Mouse (Mus musculus): ENCODE results near the gene Elmo3. TPM values are rescaled to one million over a fixed set of nuclear protein-coding genes. Genes with fewer than 3 reads are reported as not detected.

Elmo3 gene
- polyA plus RNA-seq, 1 experiment = 0.63 TPM

DNA sequence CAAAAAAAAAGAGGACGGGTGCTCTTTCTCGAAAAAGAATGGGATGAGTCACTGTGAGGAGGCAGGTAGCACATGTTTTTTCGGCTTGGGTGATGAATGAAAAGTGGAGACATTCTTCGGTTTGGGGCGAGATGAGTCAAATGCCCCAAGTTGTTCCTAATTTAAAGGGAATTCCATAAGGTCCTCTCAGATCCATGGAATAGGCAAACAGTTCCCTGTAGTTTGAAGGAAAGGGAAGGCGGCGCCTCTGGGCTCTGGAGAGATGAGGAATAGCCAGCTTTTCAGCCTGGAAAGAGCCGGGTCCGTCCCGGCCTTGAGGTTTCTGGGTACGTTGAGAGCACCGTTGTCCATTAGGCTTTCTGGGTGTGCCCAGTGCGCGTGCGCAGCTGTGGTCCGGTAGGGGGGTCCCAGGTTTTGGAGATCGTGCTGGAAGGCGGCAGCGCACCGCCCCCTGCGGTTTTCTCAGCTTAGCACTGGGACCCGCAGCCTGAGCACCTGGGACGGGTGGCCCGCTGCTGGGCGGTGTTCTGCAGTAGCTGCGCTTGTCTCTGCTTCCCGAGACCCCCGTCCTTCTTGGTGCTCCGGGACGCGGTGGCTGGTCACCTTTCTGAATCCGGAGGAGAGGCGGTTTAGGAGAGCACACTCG is 43.2 kb downstream of the Elmo3 start, which contains the start of gene Slc9a5:
Gene Slc9a5 (plus strand): TSS at position 394 of the 646 bp plus-strand sequence.
- H3K36me3 ChIP-seq (replicated peaks; ENCODE audit: low read length) = peaks cover 15% of the 10 kb centered on the region
- no peak for TF ChIP-seq GATA1 (IDR thresholded peaks at IDR 0.05; ENCODE audit: borderline replicate concordance, low read length)
- no peak for TF ChIP-seq FLI1 (IDR thresholded peaks at IDR 0.05; ENCODE audit: low read length)
- H3K9me3 ChIP-seq = no peaks in the 10 kb centered on the region
- H3K27me3 ChIP-seq (replicated peaks) = peaks cover 35% of the 10 kb centered on the region
- H3K4me3 ChIP-seq (replicated peaks) = peak within 1 kb of the TSS; percentile 98
- peaks cover 64% of the 10 kb centered on the region for H3K4me1 ChIP-seq

DNA sequence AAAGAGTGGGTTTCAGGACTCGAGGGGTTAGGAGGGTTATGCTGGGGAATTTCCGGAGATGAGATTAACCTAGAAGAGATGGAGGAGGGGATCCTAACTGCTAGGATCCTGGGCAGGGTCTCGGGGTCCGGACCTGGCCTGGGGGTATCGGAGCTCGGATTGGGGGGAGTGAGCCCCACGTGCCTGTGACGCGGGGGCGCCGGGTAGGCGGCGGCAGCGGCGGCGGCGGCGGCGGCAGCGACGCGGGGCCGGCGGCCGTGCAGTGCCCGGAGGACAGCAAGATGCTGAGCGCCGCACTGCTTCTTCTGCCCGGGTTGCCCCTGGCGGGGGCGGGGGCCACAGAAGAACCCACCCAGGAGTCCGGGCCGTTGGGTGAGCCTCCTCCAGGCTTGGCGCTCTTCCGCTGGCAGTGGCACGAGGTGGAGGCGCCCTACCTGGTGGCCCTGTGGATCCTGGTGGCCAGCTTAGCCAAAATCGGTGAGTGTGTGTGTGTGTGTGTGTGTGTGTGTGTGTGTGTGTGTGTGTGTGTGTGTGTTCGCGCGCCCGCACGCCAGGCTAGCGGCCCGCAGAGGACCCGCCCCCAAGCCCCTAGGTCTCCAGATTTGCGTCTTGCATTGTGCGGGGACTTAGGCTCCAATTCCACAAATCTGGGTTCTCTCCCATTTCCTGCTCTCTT is 43.8 kb downstream of the Elmo3 start:
- Histone ChIP-seq H3K4me1 (peaks cover 61% of the 10 kb centered on the region), H3K9me3 (no peaks in the 10 kb centered on the region), H3K36me3 (replicated peaks; ENCODE audit: low read length) (peaks cover 10% of the 10 kb centered on the region), H3K4me3 (replicated peaks) (peak overlapping the region; percentile 98), H3K27me3 (replicated peaks) (peaks cover 38% of the 10 kb centered on the region)
- TF ChIP-seq FLI1 (IDR thresholded peaks at IDR 0.05; ENCODE audit: low read length) (no peak), GATA1 (IDR thresholded peaks at IDR 0.05; ENCODE audit: borderline replicate concordance, low read length) (no peak)

DNA sequence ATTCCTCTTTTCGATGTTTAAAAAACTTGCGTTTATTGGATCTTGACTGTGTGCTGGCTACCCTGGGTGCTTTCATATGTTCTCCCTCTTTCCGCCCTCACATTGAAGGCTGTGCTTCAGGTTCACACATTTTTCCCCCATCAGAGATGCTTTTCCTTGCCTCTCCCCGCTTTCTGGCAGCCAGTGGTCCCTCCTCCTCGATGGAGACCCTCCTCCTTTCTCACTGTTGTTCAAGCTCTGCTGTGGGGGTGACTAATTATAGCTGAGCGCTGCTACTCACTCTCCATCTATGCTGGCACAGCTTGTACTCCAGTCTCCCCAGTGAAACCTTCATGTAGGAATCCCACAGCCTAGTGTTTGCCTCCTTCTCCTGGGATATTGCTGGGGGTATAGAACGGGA is 44.8 kb downstream of the Elmo3 start:
- no peaks in the 10 kb centered on the region for H3K9me3 ChIP-seq
- peaks cover 38% of the 10 kb centered on the region for H3K27me3 ChIP-seq (replicated peaks)
- H3K4me3 ChIP-seq (replicated peaks) = no peak overlapping the region
- peaks cover 3% of the 10 kb centered on the region for H3K36me3 ChIP-seq (replicated peaks; ENCODE audit: low read length)
- TF ChIP-seq GATA1 (IDR thresholded peaks at IDR 0.05; ENCODE audit: borderline replicate concordance, low read length) = no peak
- TF ChIP-seq FLI1 (IDR thresholded peaks at IDR 0.05; ENCODE audit: low read length) = no peak
- peaks cover 60% of the 10 kb centered on the region for H3K4me1 ChIP-seq

DNA sequence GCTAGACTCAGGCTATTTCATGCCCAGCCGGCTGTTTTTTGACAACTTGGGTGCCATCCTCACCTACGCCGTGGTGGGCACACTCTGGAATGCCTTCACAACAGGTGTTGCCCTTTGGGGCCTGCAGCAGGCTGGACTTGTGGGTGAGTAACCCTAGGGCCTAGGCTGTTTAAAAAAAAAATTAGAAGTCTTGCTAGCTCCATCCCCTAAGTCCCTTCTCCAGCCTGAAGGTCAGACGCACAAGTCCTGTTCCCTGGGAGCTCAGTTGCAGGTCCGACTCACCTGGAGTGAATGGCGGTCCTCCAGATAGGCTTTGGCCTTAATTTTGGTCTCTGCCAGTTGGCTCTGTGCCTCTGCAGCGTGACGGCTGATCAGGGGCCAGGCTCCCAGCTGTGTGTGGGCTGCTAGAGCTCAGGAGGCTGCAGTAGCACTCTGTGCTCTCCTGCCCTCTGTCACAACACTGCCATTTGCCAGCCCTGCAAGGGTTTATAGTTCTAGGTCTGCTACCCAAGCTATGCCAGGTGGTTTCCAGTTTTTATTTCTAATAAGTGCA is 48.3 kb downstream of the Elmo3 start:
- peaks cover 53% of the 10 kb centered on the region for H3K27me3 ChIP-seq (replicated peaks)
- peaks cover 51% of the 10 kb centered on the region for H3K4me1 ChIP-seq
- peaks cover 11% of the 10 kb centered on the region for H3K36me3 ChIP-seq (replicated peaks; ENCODE audit: low read length)
- no peak for TF ChIP-seq GATA1 (IDR thresholded peaks at IDR 0.05; ENCODE audit: borderline replicate concordance, low read length)
- no peak for TF ChIP-seq FLI1 (IDR thresholded peaks at IDR 0.05; ENCODE audit: low read length)
- H3K4me3 ChIP-seq (replicated peaks) = no peak overlapping the region
- H3K9me3 ChIP-seq = no peaks in the 10 kb centered on the region

DNA sequence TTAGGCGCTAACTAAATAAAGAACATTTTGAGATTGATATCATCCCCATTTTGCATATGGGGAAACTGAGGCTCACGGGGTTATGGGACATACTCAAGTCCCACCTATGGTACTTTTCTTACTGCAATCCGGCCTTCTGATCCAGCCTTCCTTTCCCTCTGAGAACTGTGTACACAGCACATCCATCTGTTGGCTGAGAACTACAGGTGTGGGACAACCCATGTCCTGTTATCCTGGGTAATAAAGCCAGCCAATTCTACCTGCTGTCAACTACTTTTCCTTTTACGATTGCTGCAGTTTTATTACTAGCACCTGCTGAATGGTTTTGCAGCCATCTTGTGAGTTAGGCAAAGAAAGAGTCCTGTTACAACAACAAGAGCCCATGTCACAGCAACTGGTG is 49.1 kb downstream of the Elmo3 start:
- Histone ChIP-seq H3K4me3 (replicated peaks) (no peak overlapping the region), H3K36me3 (replicated peaks; ENCODE audit: low read length) (peaks cover 13% of the 10 kb centered on the region), H3K9me3 (no peaks in the 10 kb centered on the region), H3K27me3 (replicated peaks) (peaks cover 49% of the 10 kb centered on the region), H3K4me1 (peaks cover 48% of the 10 kb centered on the region)
- TF ChIP-seq FLI1 (IDR thresholded peaks at IDR 0.05; ENCODE audit: low read length) = no peak
- TF ChIP-seq GATA1 (IDR thresholded peaks at IDR 0.05; ENCODE audit: borderline replicate concordance, low read length) = no peak

DNA sequence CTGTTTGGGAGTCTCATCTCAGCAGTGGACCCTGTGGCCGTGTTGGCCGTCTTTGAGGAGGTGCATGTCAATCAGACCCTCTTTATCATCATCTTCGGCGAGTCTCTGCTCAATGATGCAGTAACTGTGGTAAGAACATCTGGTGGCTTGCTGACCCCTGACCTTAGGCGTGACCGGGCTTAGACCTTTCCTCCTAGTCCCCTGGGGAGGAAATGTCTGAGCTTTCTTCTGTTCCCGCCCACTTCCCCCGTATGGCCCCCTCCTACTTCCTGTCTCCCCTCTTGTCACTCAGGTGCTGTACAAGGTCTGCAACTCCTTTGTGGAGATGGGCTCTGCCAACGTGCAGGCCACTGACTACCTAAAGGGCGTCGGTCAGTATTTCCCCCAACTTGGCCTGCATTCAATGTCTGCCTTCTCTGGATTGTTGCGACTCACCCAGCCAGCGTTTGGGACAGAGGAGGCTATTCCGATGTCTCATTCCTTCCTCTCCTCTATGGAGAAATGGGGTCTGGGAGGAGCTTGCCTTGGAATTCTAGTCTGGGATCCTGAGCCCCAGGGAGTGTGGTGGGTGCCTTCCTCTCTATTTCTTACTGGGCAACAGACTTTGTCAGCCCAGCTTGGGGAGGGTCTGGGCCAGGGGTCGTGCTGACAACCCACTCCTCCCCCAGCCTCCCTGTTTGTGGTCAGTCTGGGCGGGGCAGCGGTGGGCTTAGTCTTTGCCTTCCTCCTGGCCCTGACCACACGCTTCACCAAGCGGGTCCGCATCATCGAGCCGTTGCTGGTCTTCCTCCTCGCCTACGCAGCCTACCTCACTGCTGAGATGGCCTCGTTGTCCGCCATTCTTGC is 50.0 kb downstream of the Elmo3 start:
- peak overlapping the region; percentile 31 for H3K4me3 ChIP-seq (replicated peaks)
- TF ChIP-seq FLI1 (IDR thresholded peaks at IDR 0.05; ENCODE audit: low read length) (no peak), GATA1 (IDR thresholded peaks at IDR 0.05; ENCODE audit: borderline replicate concordance, low read length) (no peak)
- peaks cover 41% of the 10 kb centered on the region for H3K27me3 ChIP-seq (replicated peaks)
- peaks cover 13% of the 10 kb centered on the region for H3K36me3 ChIP-seq (replicated peaks; ENCODE audit: low read length)
- H3K9me3 ChIP-seq = no peaks in the 10 kb centered on the region
- H3K4me1 ChIP-seq = peaks cover 42% of the 10 kb centered on the region

DNA sequence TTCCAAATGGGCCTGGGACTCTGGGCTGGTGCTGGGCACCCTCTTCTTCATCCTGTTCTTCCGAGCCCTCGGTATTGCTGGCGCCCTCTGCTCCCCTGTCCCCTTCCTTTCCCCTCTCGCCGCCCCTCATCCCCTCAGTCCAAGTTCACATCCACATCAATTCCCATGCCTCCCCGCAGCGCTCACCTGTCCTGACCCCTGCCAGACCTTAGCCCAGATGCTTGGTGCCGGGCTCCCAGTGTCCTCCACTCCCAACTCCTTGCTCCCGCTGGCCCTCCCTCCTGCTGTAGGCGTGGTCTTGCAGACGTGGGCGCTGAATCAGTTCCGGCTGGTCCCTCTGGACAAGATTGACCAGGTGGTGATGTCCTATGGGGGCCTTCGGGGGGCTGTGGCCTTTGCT is 51.3 kb downstream of the Elmo3 start:
- peaks cover 41% of the 10 kb centered on the region for H3K4me1 ChIP-seq
- H3K4me3 ChIP-seq (replicated peaks) = no peak overlapping the region
- peaks cover 29% of the 10 kb centered on the region for H3K27me3 ChIP-seq (replicated peaks)
- H3K36me3 ChIP-seq (replicated peaks; ENCODE audit: low read length) = peaks cover 13% of the 10 kb centered on the region
- H3K9me3 ChIP-seq = no peaks in the 10 kb centered on the region
- TF ChIP-seq FLI1 (IDR thresholded peaks at IDR 0.05; ENCODE audit: low read length) = no peak

DNA sequence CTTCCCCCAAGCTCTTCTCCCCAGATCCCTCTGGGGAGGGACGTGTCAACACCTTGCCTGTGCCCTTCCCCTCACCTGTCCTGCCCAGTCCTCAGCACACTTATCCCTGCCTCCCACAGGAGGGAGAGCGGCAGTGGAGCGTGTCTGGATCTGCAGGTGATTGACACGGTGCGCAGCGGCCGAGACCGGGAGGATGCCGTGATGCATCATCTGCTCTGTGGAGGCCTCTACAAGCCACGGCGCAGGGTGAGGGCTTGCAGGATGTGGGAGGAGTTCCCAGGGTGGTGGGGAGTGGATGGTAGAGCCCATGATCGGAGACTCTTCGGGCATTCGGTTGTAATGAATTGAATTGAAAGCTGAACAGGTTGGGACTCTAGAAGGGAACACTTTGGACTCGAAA is 53.8 kb downstream of the Elmo3 start:
- Histone ChIP-seq H3K9me3 (no peaks in the 10 kb centered on the region), H3K4me1 (peaks cover 54% of the 10 kb centered on the region), H3K4me3 (replicated peaks) (peak overlapping the region; percentile 15), H3K27me3 (replicated peaks) (peaks cover 23% of the 10 kb centered on the region), H3K36me3 (replicated peaks; ENCODE audit: low read length) (peaks cover 13% of the 10 kb centered on the region)
- no peak for TF ChIP-seq FLI1 (IDR thresholded peaks at IDR 0.05; ENCODE audit: low read length)
- TF ChIP-seq GATA1 (IDR thresholded peaks at IDR 0.05; ENCODE audit: borderline replicate concordance, low read length) = no peak

DNA sequence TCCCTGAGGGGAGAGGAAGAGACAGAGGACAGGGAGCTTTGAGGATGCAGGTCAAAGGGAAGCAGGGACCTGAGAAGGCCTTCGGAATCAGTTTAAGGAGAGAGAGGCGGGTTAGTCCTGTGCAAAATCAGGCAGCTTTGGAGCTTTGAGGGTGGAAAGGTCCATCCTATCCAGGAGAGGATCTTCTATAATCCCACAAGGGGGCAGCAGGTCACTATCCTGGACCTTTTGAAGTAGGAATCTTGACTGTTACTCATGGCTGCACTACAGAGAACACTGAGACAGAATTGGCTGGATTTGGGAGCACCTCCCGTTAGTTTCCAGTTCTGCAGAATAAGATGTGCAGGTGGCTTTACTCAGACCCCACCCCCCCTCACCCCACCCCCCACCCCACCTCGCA is 54.2 kb downstream of the Elmo3 start:
- H3K9me3 ChIP-seq = no peaks in the 10 kb centered on the region
- H3K36me3 ChIP-seq (replicated peaks; ENCODE audit: low read length) = peaks cover 13% of the 10 kb centered on the region
- H3K4me3 ChIP-seq (replicated peaks) = no peak overlapping the region
- TF ChIP-seq FLI1 (IDR thresholded peaks at IDR 0.05; ENCODE audit: low read length) (no peak), GATA1 (IDR thresholded peaks at IDR 0.05; ENCODE audit: borderline replicate concordance, low read length) (no peak)
- peaks cover 27% of the 10 kb centered on the region for H3K27me3 ChIP-seq (replicated peaks)
- peaks cover 50% of the 10 kb centered on the region for H3K4me1 ChIP-seq

Other genes starting within 250 kb of the Elmo3 start
- not detected in 2 replicates for gene Ces3b, start 221.8 kb upstream of the Elmo3 start, polyA plus RNA-seq (2012; ENCODE audit: insufficient read depth, low replicate concordance)
- gene Ces4a, start 173.8 kb upstream of the Elmo3 start, polyA plus RNA-seq (2012; ENCODE audit: insufficient read depth, low replicate concordance) = not detected in 2 replicates
- gene Cbfb, start 134.9 kb upstream of the Elmo3 start, polyA plus RNA-seq (2012; ENCODE audit: insufficient read depth, low replicate concordance) = 2.1 and 15.3 TPM in 2 replicates
- gene D230025D16Rik, start 80.5 kb upstream of the Elmo3 start, polyA plus RNA-seq (2012; ENCODE audit: insufficient read depth, low replicate concordance) = 1.4 and 2.1 TPM in 2 replicates
- 4.9 and 14.6 TPM in 2 replicates for gene B3gnt9, start 50.4 kb upstream of the Elmo3 start, polyA plus RNA-seq (2012; ENCODE audit: insufficient read depth, low replicate concordance)
- gene Tradd, start 41.0 kb upstream of the Elmo3 start, polyA plus RNA-seq (2012; ENCODE audit: insufficient read depth, low replicate concordance) = 32.6 and 35.8 TPM in 2 replicates
- 6.2 and 8.9 TPM in 2 replicates for gene Fbxl8, start 41.0 kb upstream of the Elmo3 start, polyA plus RNA-seq (2012; ENCODE audit: insufficient read depth, low replicate concordance)
- 0.73 TPM in 1 of 2 replicates, not detected in the other for gene Hsf4, start 35.8 kb upstream of the Elmo3 start, polyA plus RNA-seq (2012; ENCODE audit: insufficient read depth, low replicate concordance)
- 0.41 TPM in 1 of 2 replicates, not detected in the other for gene Nol3, start 29.5 kb upstream of the Elmo3 start, polyA plus RNA-seq (2012; ENCODE audit: insufficient read depth, low replicate concordance)
- 1.6 and 1.8 TPM in 2 replicates for gene 4931428F04Rik, start 15.7 kb upstream of the Elmo3 start, polyA plus RNA-seq (2012; ENCODE audit: insufficient read depth, low replicate concordance)
- gene Exoc3l, start 9.5 kb upstream of the Elmo3 start, polyA plus RNA-seq (2012; ENCODE audit: insufficient read depth, low replicate concordance) = 76.3 and 141 TPM in 2 replicates
- 39.4 and 41.2 TPM in 2 replicates for gene E2f4, start 7.9 kb upstream of the Elmo3 start, polyA plus RNA-seq (2012; ENCODE audit: insufficient read depth, low replicate concordance)
- 13.0 and 15.5 TPM in 2 replicates for gene Lrrc29, start 20.7 kb downstream of the Elmo3 start, polyA plus RNA-seq (2012; ENCODE audit: insufficient read depth, low replicate concordance)
- 61.6 and 71.6 TPM in 2 replicates for gene Tmem208, start 20.8 kb downstream of the Elmo3 start, polyA plus RNA-seq (2012; ENCODE audit: insufficient read depth, low replicate concordance)
- 78.6 and 155 TPM in 2 replicates for gene Fhod1, start 42.4 kb downstream of the Elmo3 start, polyA plus RNA-seq (2012; ENCODE audit: insufficient read depth, low replicate concordance)
- 4.1 and 16.4 TPM in 2 replicates for gene Slc9a5, start 43.2 kb downstream of the Elmo3 start, polyA plus RNA-seq (2012; ENCODE audit: insufficient read depth, low replicate concordance)
- 0.02 TPM in 1 of 2 replicates, not detected in the other for gene Plekhg4, start 67.7 kb downstream of the Elmo3 start, polyA plus RNA-seq (2012; ENCODE audit: insufficient read depth, low replicate concordance)
- not detected in 2 replicates for gene Kctd19, start 107.9 kb downstream of the Elmo3 start, polyA plus RNA-seq (2012; ENCODE audit: insufficient read depth, low replicate concordance)
- not detected in 2 replicates for gene Lrrc36, start 108.0 kb downstream of the Elmo3 start, polyA plus RNA-seq (2012; ENCODE audit: insufficient read depth, low replicate concordance)
- gene Tppp3, start 165.9 kb downstream of the Elmo3 start, polyA plus RNA-seq (2012; ENCODE audit: insufficient read depth, low replicate concordance) = 2.5 and 3.3 TPM in 2 replicates
- 5.4 and 9.0 TPM in 2 replicates for gene Zdhhc1, start 191.3 kb downstream of the Elmo3 start, polyA plus RNA-seq (2012; ENCODE audit: insufficient read depth, low replicate concordance)
- 0.12 TPM in 1 of 2 replicates, not detected in the other for gene Hsd11b2, start 213.2 kb downstream of the Elmo3 start, polyA plus RNA-seq (2012; ENCODE audit: insufficient read depth, low replicate concordance)